Mouse (Mus musculus) retina, postnatal 7 days (tissue): ENCODE data around the gene 3110040M04Rik.
"Not testable (repeated sequence)": the region's sequence is repeated elsewhere in the genome, so short reads cannot be mapped to it uniquely, and the experiment has no call there.

Experiments
- DNase-seq: peaks from one replicate; pipeline ENCODE4 v3.0.0-alpha.2; 2012; ENCODE audit warnings: low read depth, low spot score

Gene 3110040M04Rik

GRCm38 (mm10) chr1:151203818-151204217 lies at the start of gene 3110040M04Rik:
3110040M04Rik (plus strand) TSS chr1:151204121.
- not testable (repeated sequence) for DNase-seq

GRCm38 (mm10) chr1:151154131-151154530 lies 49.8 kb upstream of the 3110040M04Rik start:
- not testable (repeated sequence) for DNase-seq

DNA sequence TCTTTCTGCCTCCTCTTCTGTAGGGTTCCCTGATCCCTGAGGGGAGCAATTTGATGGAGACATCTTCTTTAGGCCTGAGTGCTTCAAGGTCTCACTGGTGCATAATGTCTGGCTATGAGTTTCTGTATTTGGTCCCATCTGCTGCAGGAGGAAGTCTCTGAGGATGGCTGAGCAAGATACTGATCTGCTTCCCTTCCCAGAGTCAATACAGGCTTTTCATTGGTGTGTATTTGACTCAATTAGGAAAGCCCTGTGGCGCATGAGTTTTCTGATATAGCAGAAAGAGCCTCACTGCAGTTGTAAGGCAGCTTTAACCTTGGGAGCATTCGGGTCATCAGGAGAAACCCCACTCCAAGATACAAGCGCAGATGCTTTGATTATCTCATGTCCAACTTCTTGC lies 47.8 kb upstream of the 3110040M04Rik start:
- no peak for DNase-seq

DNA sequence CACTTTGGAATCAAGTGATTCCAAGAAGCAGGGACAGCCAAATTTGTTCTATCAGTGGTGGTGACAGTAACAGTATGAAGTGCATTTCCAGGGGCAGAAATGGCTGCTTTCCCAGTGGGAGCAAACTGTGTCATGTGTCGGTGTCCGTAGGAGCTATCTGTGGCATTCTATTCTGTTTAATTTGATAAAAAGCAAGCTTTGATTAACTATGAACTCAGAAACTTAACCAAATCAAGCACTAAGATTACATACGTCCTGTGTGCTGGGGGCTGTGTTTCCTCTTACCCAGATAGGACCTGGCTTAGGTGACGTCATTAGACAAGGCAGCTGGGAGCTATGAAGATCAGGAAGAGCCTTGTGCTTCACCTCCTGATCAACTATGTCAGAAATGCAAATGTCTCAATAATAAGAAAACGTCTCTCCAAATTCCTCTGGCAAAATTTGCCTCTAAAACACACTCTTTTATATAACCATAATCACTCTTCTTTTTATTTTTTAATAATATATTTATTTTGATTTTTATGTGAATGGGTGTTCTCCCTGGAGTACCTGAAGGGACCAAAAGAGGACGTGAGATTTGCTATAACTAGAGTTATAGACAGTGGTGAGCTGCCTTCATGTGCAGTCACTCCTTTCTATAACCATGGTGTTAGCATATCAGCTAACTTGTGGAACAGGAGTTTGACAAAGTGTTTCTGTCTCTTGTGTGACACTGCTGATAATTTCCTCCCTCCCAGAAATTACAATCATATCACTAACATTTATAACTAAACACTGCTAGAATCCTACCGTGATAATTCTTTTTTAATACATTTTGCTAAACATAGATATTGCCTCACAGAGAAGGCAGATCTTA lies 46.9 kb upstream of the 3110040M04Rik start:
- DNase-seq: no peak

DNA sequence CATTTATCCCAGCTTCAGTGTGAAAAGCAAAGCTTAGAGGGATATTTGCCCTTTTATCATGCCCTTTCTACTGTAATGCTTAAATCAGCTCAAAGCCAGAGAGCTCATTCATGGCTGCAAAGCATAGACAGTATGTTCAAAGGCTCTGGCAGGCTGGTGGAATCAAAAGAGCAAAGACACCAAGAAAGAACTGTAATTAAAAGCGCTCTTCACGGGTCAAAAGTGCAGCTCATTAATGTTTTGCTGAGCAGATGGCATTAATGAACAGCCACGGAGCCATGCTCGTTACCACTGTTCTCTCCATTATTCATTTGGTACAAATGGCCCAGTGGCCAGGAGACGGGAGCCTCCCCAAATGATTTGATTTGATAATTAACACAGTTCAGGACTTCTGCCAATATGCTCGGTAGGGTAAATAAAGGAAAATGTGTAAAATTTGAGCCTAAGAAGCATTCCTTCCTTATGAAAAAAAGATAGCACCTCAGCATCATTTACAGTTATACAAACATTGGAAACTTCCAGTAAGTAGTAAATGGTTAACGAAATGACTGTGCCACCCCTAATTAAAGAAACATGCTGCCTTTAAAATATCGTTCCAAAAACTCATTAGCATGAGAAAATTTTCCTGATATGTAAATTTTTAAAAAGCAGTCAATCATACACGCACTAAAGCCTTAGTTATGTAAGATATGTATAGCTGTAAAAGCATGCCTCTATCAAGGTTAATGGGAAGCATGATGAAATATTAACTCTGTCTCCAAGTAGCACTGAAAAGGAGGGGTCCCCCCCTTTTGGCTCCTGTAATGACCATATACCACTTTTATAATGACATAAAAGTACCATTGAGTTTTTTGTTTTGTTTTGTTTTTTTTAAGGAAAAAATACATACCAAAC lies 45.7 kb upstream of the 3110040M04Rik start:
- DNase-seq: peak; percentile 29

DNA sequence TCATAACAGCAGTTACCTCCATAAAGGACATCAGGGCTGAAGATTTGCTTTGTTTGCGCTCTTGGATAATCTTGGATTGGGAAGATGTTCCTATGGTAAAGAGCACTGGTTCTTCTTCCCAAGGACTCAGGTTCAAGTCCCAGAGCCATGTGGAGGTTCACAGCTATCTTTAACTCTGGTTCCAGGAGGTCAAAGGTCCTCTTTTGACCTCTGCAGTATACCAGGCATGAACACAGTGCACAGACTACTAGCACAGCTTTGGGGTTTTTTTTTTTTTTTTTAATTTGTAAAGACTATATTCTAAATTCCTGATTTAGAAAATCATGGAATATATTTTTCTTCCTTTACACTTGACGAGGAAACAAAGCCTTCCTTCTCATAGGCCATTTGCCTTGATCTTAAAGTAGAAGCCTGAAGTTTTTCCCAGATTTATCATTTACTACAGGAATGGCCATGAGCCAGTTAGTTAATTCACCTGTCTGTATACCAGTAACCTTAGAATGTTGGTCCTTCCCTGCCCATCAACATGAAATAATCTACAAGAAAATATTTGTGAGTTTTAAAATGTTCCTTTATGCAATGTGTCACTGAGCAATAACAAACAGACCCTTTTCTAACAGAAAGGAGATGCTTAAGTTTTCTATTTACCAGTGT lies 44.9 kb upstream of the 3110040M04Rik start:
- no peak for DNase-seq

- DNase-seq: no peak
Measured at GRCm38 (mm10) chr1:151166031-151166430, 37.9 kb upstream of the 3110040M04Rik start.

DNA sequence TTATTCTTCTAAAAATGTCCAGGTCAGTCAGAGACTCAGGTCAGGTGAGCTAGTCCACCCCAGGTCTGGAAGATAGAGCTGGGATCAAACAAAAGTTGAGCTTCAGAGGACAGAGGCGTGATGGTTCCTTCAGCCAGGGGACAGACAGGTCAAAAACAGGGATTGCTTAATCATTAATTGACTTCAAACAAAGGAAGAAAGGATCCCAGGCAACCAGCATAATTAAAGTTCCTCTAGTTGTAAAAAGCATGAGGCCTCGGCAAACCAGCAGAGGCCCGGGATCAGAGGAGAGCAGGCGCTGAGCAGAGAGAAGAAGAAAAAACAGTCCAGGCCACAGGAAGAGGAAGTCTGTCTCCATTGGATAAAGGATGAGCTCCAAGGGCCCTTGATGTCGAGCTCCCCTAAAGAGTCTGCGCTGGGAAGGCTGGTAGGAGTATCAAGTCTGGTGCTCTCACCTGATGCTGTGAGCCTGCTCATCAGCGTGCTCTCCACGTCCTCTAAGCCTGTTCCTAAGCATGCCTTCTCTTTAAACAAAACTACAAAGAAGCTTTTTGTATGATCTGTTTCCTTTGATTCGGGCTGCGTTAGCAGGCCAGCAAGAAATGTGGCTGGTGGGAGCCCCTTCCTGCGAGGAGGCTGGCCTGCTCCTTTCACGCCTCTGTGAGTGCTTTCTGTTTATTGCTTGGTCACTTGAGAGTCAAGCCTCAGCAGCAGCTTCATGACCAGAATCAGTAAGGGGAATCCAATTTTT lies 36.4 kb upstream of the 3110040M04Rik start:
- DNase-seq: no peak

- no peak for DNase-seq
Measured at GRCm38 (mm10) chr1:151168637-151169036, 35.3 kb upstream of the 3110040M04Rik start.

- no peak for DNase-seq
Measured at GRCm38 (mm10) chr1:151171572-151172461, 32.1 kb upstream of the 3110040M04Rik start.

GRCm38 (mm10) chr1:151177030-151177936 lies 26.6 kb upstream of the 3110040M04Rik start:
- no peak for DNase-seq

DNA sequence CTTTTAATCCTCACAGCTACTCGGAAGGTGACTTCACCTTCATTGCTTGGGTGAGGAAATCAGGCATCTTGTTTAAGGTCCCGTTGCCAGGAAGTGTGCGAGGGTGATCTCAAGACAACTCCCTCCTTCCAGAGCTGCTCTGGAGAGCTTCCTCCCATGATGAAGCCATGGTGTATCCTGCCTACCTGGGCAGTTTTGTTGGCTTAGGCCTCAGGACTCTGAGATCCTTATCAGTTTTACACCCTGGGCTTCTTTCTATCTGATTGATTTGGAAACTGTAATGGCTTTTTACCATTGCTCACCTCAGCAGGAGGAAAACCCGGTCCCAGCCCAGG lies 26.0 kb upstream of the 3110040M04Rik start:
- no peak for DNase-seq

DNA sequence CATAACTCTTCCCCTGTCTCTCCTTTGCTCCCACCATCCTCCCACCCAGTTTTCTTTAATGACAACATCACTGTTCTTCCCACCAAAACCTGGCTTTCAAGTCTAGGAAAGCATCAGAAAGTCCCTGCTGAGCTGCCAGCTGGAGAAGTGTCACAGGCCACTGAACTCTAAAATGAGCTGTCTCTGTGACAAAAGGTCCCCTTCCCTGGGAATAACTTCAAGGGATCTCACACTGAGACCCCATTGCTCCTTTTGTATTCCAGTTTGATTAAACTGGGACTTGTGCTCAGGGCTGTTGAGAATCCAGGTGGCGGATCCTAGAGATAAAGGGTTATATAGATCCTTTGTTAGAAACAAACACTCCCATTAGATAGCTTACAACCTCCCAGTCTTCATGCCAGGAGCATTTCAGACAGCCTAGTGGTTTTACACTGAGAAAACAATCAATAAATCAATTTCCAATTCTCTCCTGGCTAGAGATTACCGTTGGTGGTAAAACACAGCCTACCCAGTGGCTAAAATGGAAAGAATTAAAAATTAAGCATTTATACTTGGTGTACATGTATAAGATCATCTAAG lies 25.3 kb upstream of the 3110040M04Rik start:
- no peak for DNase-seq

DNA sequence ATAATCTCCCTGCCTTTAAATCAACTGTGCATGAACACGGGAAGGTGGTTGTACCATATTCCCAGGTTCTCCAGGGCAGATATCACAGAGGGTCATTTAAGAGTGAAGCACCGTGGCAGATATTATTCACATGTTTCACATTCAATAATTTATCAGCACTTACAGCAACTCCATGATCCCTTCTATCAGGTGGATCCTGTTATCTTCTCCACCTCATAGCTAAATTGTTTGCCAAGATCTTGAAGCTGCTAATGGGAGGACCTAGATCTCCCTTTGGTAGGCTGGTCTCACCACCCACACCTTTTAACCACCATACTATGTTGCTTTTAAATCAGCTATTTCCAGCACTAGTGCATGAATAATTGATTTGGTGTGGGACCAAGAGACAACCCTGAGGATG lies 23.8 kb upstream of the 3110040M04Rik start:
- no peak for DNase-seq

DNA sequence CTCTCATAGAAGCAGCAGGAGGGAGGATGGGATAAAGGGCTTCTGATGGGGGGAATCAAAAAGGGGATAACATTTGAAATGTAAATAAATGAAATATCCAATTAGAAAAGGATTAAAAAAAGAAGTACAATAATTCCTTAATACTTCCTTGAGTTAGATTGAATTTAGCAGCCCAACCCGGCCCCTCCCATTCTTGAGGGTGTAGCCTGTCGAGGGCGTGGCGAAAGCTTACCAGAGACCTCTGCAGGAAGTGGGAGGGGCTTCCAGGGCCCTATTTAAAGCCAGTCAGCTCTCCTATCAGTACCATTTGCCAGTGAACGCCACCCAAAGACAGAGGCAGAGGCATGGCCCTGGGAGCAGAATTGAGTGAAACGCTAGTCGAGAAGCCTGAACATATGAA lies 21.7 kb upstream of the 3110040M04Rik start, which contains the start of gene Gm47985:
TSS of gene Gm47985 (plus strand) at position 272 of the 400 bp plus-strand sequence.
- not testable (repeated sequence) for DNase-seq

GRCm38 (mm10) chr1:151186186-151186585 lies 17.7 kb upstream of the 3110040M04Rik start:
- not testable (repeated sequence) for DNase-seq

DNA sequence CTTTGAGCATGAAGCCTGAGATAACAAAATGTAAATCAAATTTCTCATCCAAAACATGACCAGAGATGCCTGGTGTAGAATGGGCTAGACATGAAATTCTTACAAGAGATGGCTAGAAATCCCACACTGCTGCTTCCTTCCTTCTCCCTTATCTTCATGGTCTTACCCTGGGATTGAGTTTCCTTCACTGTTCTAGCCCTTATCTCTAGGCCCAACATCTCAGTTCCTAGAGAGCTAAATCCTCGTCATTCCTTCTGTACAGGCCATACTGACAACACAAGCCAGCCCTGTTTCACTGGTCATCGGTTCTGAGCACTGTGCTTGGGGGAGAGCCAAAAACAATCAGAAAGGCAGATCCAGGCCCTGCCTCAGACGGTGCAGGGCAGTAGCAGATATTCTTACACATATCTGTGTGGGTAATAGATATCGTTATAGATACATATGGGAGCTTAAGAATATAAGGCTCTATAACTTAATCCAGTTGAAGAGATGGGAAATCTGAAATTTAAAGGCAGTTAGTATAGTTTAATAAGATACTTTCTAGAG lies 17.0 kb upstream of the 3110040M04Rik start:
- not testable (repeated sequence) for DNase-seq

- DNase-seq: no peak
Measured at GRCm38 (mm10) chr1:151188469-151188868, 15.5 kb upstream of the 3110040M04Rik start.
